Mouse (Mus musculus) left cerebral cortex, adult 9 months (tissue): ENCODE data around the gene Csde1.
A peak's percentile ranks its signal among the peaks of the same experiment; 100 is the strongest.

Experiments
- DNase-seq, 2 experiments: peaks; one replicate each; pipeline ENCODE4 v3.0.0; 2022; ENCODE audit warnings: low spot score in 2 of 2

Gene Csde1

GRCm38 (mm10) chr3:103020249-103020942 lies at the start of gene Csde1:
Csde1 (plus strand) TSS chr3:103020426.
- DNase-seq = peak; percentile 95 to 97

- DNase-seq = no peak
These were observed 49.7 kb upstream of the Csde1 start for GRCm38 (mm10) chr3:102970508-102970907.

GRCm38 (mm10) chr3:102976906-102977305 lies 43.3 kb upstream of the Csde1 start:
- no peak for DNase-seq

- DNase-seq = no peak
These were observed 40.5 kb upstream of the Csde1 start for GRCm38 (mm10) chr3:102979550-102980348.

GRCm38 (mm10) chr3:102980349-102980736 lies 39.9 kb upstream of the Csde1 start:
- DNase-seq = no peak

GRCm38 (mm10) chr3:102991041-102991440 lies 29.2 kb upstream of the Csde1 start:
- no peak for DNase-seq

GRCm38 (mm10) chr3:102992936-102993335 lies 27.3 kb upstream of the Csde1 start:
- DNase-seq = peak in 1 of 2 experiments; percentile 31

- DNase-seq = no peak
These were observed 25.0 kb upstream of the Csde1 start for GRCm38 (mm10) chr3:102995233-102995604.

- DNase-seq = peak; percentile 83 to 94
These were observed 24.5 kb upstream of the Csde1 start, which contains the start of gene Sike1 for GRCm38 (mm10) chr3:102995605-102996321. Sike1 (plus strand) TSS chr3:102995708.

GRCm38 (mm10) chr3:102997036-102997435 lies 23.2 kb upstream of the Csde1 start:
- no peak for DNase-seq

GRCm38 (mm10) chr3:102997591-102997990 lies 22.6 kb upstream of the Csde1 start:
- DNase-seq = no peak

GRCm38 (mm10) chr3:103001595-103001994 lies 18.6 kb upstream of the Csde1 start:
- no peak for DNase-seq

- no peak for DNase-seq
These were observed 2.9 kb upstream of the Csde1 start for GRCm38 (mm10) chr3:103017350-103017749.

GRCm38 (mm10) chr3:103019462-103019861 lies 764 bp upstream of the Csde1 start:
- DNase-seq = no peak

GRCm38 (mm10) chr3:103020943-103021638 lies 865 bp downstream of the Csde1 start:
- peak; percentile 66 to 86 for DNase-seq

- no peak for DNase-seq
These were observed 5.9 kb downstream of the Csde1 start for GRCm38 (mm10) chr3:103026174-103026573.

- no peak for DNase-seq
These were observed 20.1 kb downstream of the Csde1 start for GRCm38 (mm10) chr3:103040285-103040684.

- DNase-seq = no peak
These were observed 20.7 kb downstream of the Csde1 start for GRCm38 (mm10) chr3:103040861-103041379.

- no peak for DNase-seq
These were observed 35.9 kb downstream of the Csde1 start for GRCm38 (mm10) chr3:103056016-103056595.

- no peak for DNase-seq
These were observed 37.5 kb downstream of the Csde1 start for GRCm38 (mm10) chr3:103057752-103058151.
